Mouse (Mus musculus) kidney, adult 18-20 months (tissue): Measurements from ENCODE around the gene Polr2e.

Source experiments
- DNase-seq: peaks from one replicate; pipeline ENCODE4 v3.0.0; 2021

The Polr2e gene

GRCm38 (mm10) chr10:79986232-79986878 is 53.2 kb downstream of the Polr2e start:
- no peak for DNase-seq
